Mouse (Mus musculus): ENCODE measurements around the gene Igfbp7. TPM values are rescaled to one million over a fixed set of nuclear protein-coding genes. Genes with fewer than 3 reads are reported as not detected.

Gene Igfbp7
- polyA plus RNA-seq (2014; fragmentation: Illumina TruSeq; extraction: RNeasy Lipid Tissue Mini Kit (QIAGEN cat#74804)) = 495 TPM

DNA sequence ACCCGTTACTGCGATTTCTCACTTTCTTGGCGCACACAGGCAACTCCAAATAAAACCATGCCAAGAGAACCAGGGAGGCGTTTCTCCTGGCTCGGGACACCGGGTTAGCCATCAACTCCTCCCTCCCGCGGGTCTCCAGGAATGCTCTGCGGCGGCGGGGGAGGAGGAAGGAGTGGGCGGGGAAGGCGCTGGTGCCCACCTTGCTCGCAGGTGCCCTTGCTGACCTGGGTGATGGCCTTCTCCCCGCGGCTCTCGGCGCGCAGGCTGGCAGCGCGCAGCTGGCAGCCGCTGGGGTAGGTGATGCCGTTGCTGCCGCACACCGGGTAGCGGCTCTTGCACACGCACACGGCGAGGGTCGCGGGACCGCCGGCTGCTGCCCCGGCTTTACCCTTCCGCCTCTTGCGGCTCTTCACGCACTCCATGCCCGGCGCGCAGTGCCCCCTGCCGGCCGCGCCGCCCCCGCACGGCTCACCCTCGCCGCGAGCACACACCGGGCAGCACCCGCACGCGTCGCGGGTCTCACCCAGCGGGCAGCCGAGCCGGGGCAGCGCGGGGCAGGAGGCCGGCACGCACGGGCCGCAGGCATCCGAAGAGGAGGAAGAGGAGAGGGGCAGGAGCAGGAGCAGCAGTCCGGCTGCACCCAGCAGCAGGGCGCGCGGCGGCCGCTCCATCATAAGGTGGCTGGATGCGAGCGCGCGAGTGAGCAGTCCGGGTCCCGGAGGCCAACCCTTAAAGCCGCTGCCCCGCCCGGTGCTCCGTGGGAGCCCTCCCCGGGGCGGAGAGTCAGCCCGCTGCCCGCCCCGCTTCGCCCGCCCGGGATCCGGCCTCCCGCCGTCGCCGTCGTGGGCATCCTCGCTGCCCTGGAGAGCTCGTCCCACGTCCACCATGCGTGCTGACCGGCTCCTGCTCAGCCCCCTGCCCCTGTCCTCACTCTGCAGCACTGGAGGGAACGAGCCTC, at the start of gene Igfbp7:
Igfbp7 (minus strand) TSS at position 701 of the 958 bp plus-strand sequence.

GRCm38 (mm10) chr5:77309924-77310772, 97.7 kb downstream of the Igfbp7 start, which contains the start of the genes Noa1 and Polr2b:
Gene Noa1 (minus strand): TSS chr5:77310084.
Gene Polr2b (plus strand): TSS chr5:77310147.

Other genes starting within 250 kb of the Igfbp7 start
- gene Spink2, start 196.6 kb downstream of the Igfbp7 start, polyA plus RNA-seq (2014; fragmentation: Illumina TruSeq; extraction: RNeasy Lipid Tissue Mini Kit (QIAGEN cat#74804)) = not detected
- 41.4 TPM for gene Rest, start 142.6 kb downstream of the Igfbp7 start, polyA plus RNA-seq (2014; fragmentation: Illumina TruSeq; extraction: RNeasy Lipid Tissue Mini Kit (QIAGEN cat#74804))
- gene Noa1, start 98.0 kb downstream of the Igfbp7 start, polyA plus RNA-seq (2014; fragmentation: Illumina TruSeq; extraction: RNeasy Lipid Tissue Mini Kit (QIAGEN cat#74804)) = 17.7 TPM
- gene Polr2b, start 97.9 kb downstream of the Igfbp7 start, polyA plus RNA-seq (2014; fragmentation: Illumina TruSeq; extraction: RNeasy Lipid Tissue Mini Kit (QIAGEN cat#74804)) = 107 TPM